Mouse (Mus musculus) erythroblast, embryonic 14.5 days (primary cell): ENCODE measurements around the gene Kin. TPM values are rescaled to one million over a fixed set of nuclear protein-coding genes. Genes with fewer than 3 reads are reported as not detected.
A peak's percentile ranks its signal among the peaks of the same experiment; 100 is the strongest.

Experiments
- H3K27me3 ChIP-seq: 2 replicates; pipeline ENCODE4 v1.6.1; 2012; ENCODE audit warnings: inconsistent platforms; ENCODE audit not compliant: control insufficient read depth
- H3K36me3 ChIP-seq: 2 replicates; pipeline ENCODE4 v1.6.1; 2012; ENCODE audit warnings: mild to moderate bottlenecking, inconsistent platforms; ENCODE audit not compliant: control insufficient read depth
- H3K4me1 ChIP-seq: 2 replicates; pipeline ENCODE4 v1.6.1; 2012; ENCODE audit warnings: inconsistent platforms; ENCODE audit not compliant: control insufficient read depth
- H3K4me3 ChIP-seq: replicated peaks from 2 replicates; pipeline ENCODE3; 2012; ENCODE audit warnings: moderate library complexity, mild to moderate bottlenecking, inconsistent platforms
- H3K9me3 ChIP-seq: 2 replicates; pipeline ENCODE4 v1.6.1; 2012; ENCODE audit warnings: low read length, inconsistent platforms, mixed read lengths; ENCODE audit not compliant: control insufficient read depth
- GATA1 ChIP-seq: IDR thresholded peaks from 2 replicates; pipeline ENCODE4 v1.6.1; 2012; ENCODE audit warnings: low read length, inconsistent platforms, mixed read lengths
- TAL1 ChIP-seq: IDR thresholded peaks from 3 replicates; pipeline ENCODE4 v1.6.1; 2012; ENCODE audit warnings: low read length, inconsistent platforms, mixed read lengths
- polyA plus RNA-seq: library from polyadenylated mRNA; stranded (reverse); fragments of >175 nt; gene quantifications from 2 replicates; pipeline ENCODE4 v1.2.3, GENCODE M21; 2012

The Kin gene
- polyA plus RNA-seq, result 0.57 and 1.0 TPM in 2 replicates

- no peaks in the 10 kb centered on the region for H3K9me3 ChIP-seq
- peaks cover 52% of the 10 kb centered on the region for H3K4me1 ChIP-seq
- H3K36me3 ChIP-seq, result peaks cover 52% of the 10 kb centered on the region
- no peaks in the 10 kb centered on the region for H3K27me3 ChIP-seq
- TF ChIP-seq GATA1 (no peak), TAL1 (no peak)
- peak within 1 kb of the TSS; percentile 100 for H3K4me3 ChIP-seq
Measured at GRCm38 (mm10) chr2:10080310-10081010, at the start of gene Kin, which contains the start of gene Atp5c1. Gene Kin (plus strand): TSS chr2:10080593. Gene Atp5c1 (minus strand): TSS chr2:10080510.

GRCm38 (mm10) chr2:10033684-10034083 is 46.7 kb upstream of the Kin start:
- H3K36me3 ChIP-seq, result peaks cover 7% of the 10 kb centered on the region
- TF ChIP-seq GATA1 (no peak), TAL1 (no peak)
- H3K4me3 ChIP-seq, result no peak overlapping the region
- H3K9me3 ChIP-seq, result no peaks in the 10 kb centered on the region
- H3K27me3 ChIP-seq, result no peaks in the 10 kb centered on the region
- H3K4me1 ChIP-seq, result peaks cover 7% of the 10 kb centered on the region; the same call in 1 of the 2 replicates

GRCm38 (mm10) chr2:10034976-10035375 is 45.4 kb upstream of the Kin start:
- Histone ChIP-seq H3K9me3 (no peaks in the 10 kb centered on the region), H3K4me3 (no peak overlapping the region), H3K4me1 (peaks cover 17% of the 10 kb centered on the region), H3K36me3 (peaks cover 17% of the 10 kb centered on the region), H3K27me3 (no peaks in the 10 kb centered on the region)
- TF ChIP-seq GATA1 (no peak), TAL1 (no peak)

- H3K4me1 ChIP-seq, result peaks cover 26% of the 10 kb centered on the region
- peaks cover 2% of the 10 kb centered on the region for H3K36me3 ChIP-seq
- H3K4me3 ChIP-seq, result peak overlapping the region; percentile 74
- H3K27me3 ChIP-seq, result no peaks in the 10 kb centered on the region
- TF ChIP-seq GATA1 (no peak), TAL1 (no peak)
- no peaks in the 10 kb centered on the region for H3K9me3 ChIP-seq
Measured at GRCm38 (mm10) chr2:10047758-10048436, 32.5 kb upstream of the Kin start.

GRCm38 (mm10) chr2:10048461-10048860 is 31.9 kb upstream of the Kin start, which contains the start of gene Taf3:
Gene Taf3 (minus strand): TSS chr2:10048596.
- no peaks in the 10 kb centered on the region for H3K9me3 ChIP-seq
- H3K4me1 ChIP-seq, result peaks cover 26% of the 10 kb centered on the region
- peak within 1 kb of the TSS; percentile 74 for H3K4me3 ChIP-seq
- H3K36me3 ChIP-seq, result peaks cover 3% of the 10 kb centered on the region
- TF ChIP-seq TAL1 (no peak), GATA1 (no peak)
- no peaks in the 10 kb centered on the region for H3K27me3 ChIP-seq

- Histone ChIP-seq H3K4me1 (peaks cover 26% of the 10 kb centered on the region), H3K4me3 (peak overlapping the region; percentile 74), H3K36me3 (peaks cover 10% of the 10 kb centered on the region), H3K9me3 (no peaks in the 10 kb centered on the region), H3K27me3 (no peaks in the 10 kb centered on the region)
- TF ChIP-seq GATA1 (no peak), TAL1 (no peak)
Measured at GRCm38 (mm10) chr2:10049456-10049855, 30.9 kb upstream of the Kin start.

GRCm38 (mm10) chr2:10050878-10051277 is 29.5 kb upstream of the Kin start:
- Histone ChIP-seq H3K4me1 (peaks cover 26% of the 10 kb centered on the region), H3K36me3 (peaks cover 24% of the 10 kb centered on the region)
- TF ChIP-seq GATA1, result no peak
- TF ChIP-seq TAL1, result no peak

GRCm38 (mm10) chr2:10051996-10052395 is 28.4 kb upstream of the Kin start:
- Histone ChIP-seq H3K4me3 (no peak overlapping the region), H3K27me3 (no peaks in the 10 kb centered on the region), H3K4me1 (peaks cover 20% of the 10 kb centered on the region), H3K9me3 (no peaks in the 10 kb centered on the region), H3K36me3 (peaks cover 34% of the 10 kb centered on the region)
- TF ChIP-seq TAL1, result no peak
- TF ChIP-seq GATA1, result no peak

More at GRCm38 (mm10) chr2:10050878-10051277, 29.5 kb upstream of the Kin start:
- no peak overlapping the region for H3K4me3 ChIP-seq
- H3K27me3 ChIP-seq, result no peaks in the 10 kb centered on the region
- H3K9me3 ChIP-seq, result no peaks in the 10 kb centered on the region

GRCm38 (mm10) chr2:10058836-10059235 is 21.6 kb upstream of the Kin start:
- no peaks in the 10 kb centered on the region for H3K4me1 ChIP-seq
- TF ChIP-seq GATA1 (no peak), TAL1 (no peak)
- no peaks in the 10 kb centered on the region for H3K27me3 ChIP-seq
- H3K4me3 ChIP-seq, result no peak overlapping the region
- no peaks in the 10 kb centered on the region for H3K9me3 ChIP-seq
- H3K36me3 ChIP-seq, result peaks cover 96% of the 10 kb centered on the region
